Mouse (Mus musculus): ENCODE data around the gene Ano6. TPM values are rescaled to one million over a fixed set of nuclear protein-coding genes. Genes with fewer than 3 reads are reported as not detected.

Gene Ano6
- polyA plus RNA-seq, 1 experiment from 2014 or later = 54.0 TPM

- Histone ChIP-seq H3K4me2 (no peak overlapping the region), H3K4me1 (0 out of 2 replicates have a peak, but pooled peaks cover 5% of the 10 kb centered on the region), H3K36me3 (peaks cover 30% of the 10 kb centered on the region), H3K27me3 (no peaks in the 10 kb centered on the region), H3K9me3 (replicated peaks) (no peaks in the 10 kb centered on the region), H3K9ac (no peak overlapping the region), H3K4me3 (replicated peaks) (no peak overlapping the region), H3K27ac (no peak overlapping the region)
- ATAC-seq (replicated peaks; ENCODE audit: low FRiP score) = no peak
- WGBS = 51% methylated on average over 10 of the region's 10 CpGs
Observed at GRCm38 (mm10) chr15:95892929-95893328, 102.3 kb downstream of the Ano6 start.

- WGBS = 94% methylated on average over 7 of the region's 7 CpGs
- Histone ChIP-seq H3K4me2 (no peak overlapping the region), H3K27me3 (no peaks in the 10 kb centered on the region), H3K9ac (no peak overlapping the region), H3K27ac (no peak overlapping the region), H3K4me1 (0 out of 2 replicates have a peak, but pooled peaks cover 5% of the 10 kb centered on the region), H3K9me3 (replicated peaks) (no peaks in the 10 kb centered on the region), H3K36me3 (peaks cover 30% of the 10 kb centered on the region), H3K4me3 (replicated peaks) (no peak overlapping the region)
- ATAC-seq (replicated peaks; ENCODE audit: low FRiP score) = no peak
Observed at GRCm38 (mm10) chr15:95895699-95896098, 105.1 kb downstream of the Ano6 start.

- H3K27me3 ChIP-seq = no peaks in the 10 kb centered on the region
- no peak overlapping the region for H3K4me3 ChIP-seq (replicated peaks)
- ATAC-seq (replicated peaks; ENCODE audit: low FRiP score) = no peak
- no peak overlapping the region for H3K4me2 ChIP-seq
- 0 out of 2 replicates have a peak, but pooled peaks cover 5% of the 10 kb centered on the region for H3K4me1 ChIP-seq
- peaks cover 30% of the 10 kb centered on the region for H3K36me3 ChIP-seq
- no peak overlapping the region for H3K27ac ChIP-seq
- H3K9ac ChIP-seq = no peak overlapping the region
- 85% methylated on average over 12 of the region's 12 CpGs for WGBS
- no peaks in the 10 kb centered on the region for H3K9me3 ChIP-seq (replicated peaks)
Observed at GRCm38 (mm10) chr15:95897653-95898052, 107.0 kb downstream of the Ano6 start.

DNA sequence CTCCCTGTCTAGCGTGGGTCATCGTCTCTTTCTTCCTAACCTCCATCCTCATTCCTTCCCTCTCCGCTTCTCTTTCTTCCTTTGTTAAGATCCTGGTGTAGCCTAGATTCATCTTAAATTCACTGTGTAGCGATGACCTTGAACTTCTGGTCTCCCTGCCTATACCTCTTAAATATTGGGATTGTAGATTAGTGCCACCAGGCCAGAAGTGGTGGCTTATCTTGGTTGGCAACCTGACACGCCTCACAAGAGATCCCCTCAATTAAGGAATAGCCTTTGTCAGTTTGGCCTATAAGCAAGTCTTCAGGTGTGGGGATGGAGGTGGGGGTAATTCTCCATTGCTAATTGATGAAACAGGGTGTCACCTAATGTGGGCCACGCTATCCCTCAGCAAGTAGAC, 107.8 kb downstream of the Ano6 start:
- Histone ChIP-seq H3K27ac (no peak overlapping the region), H3K36me3 (peaks cover 30% of the 10 kb centered on the region), H3K4me3 (replicated peaks) (no peak overlapping the region), H3K4me2 (no peak overlapping the region), H3K9me3 (replicated peaks) (no peaks in the 10 kb centered on the region), H3K27me3 (no peaks in the 10 kb centered on the region), H3K4me1 (0 out of 2 replicates have a peak, but pooled peaks cover under 1% of the 10 kb centered on the region), H3K9ac (no peak overlapping the region)
- no peak for ATAC-seq (replicated peaks; ENCODE audit: low FRiP score)
- 98% methylated on average over 6 of the region's 6 CpGs for WGBS

GRCm38 (mm10) chr15:95902396-95902795, 111.8 kb downstream of the Ano6 start:
- H3K4me1 ChIP-seq = peaks cover 31% of the 10 kb centered on the region
- H3K36me3 ChIP-seq = no peaks in the 10 kb centered on the region
- no peak overlapping the region for H3K4me2 ChIP-seq
- no peaks in the 10 kb centered on the region for H3K9me3 ChIP-seq (replicated peaks)
- H3K4me3 ChIP-seq (replicated peaks) = no peak overlapping the region
- no peak overlapping the region for H3K27ac ChIP-seq
- no peak for ATAC-seq (replicated peaks; ENCODE audit: low FRiP score)
- 77% methylated on average over 5 of the region's 5 CpGs for WGBS
- no peak overlapping the region for H3K9ac ChIP-seq
- H3K27me3 ChIP-seq = no peaks in the 10 kb centered on the region

GRCm38 (mm10) chr15:95904247-95904646, 113.6 kb downstream of the Ano6 start:
- no peak overlapping the region for H3K9ac ChIP-seq
- H3K9me3 ChIP-seq (replicated peaks) = no peaks in the 10 kb centered on the region
- no peak overlapping the region for H3K4me2 ChIP-seq
- H3K27ac ChIP-seq = no peak overlapping the region
- H3K36me3 ChIP-seq = no peaks in the 10 kb centered on the region
- H3K4me1 ChIP-seq = peaks cover 37% of the 10 kb centered on the region
- no peak for ATAC-seq (replicated peaks; ENCODE audit: low FRiP score)
- no peak overlapping the region for H3K4me3 ChIP-seq (replicated peaks)
- 50% methylated on average over 14 of the region's 14 CpGs for WGBS
- H3K27me3 ChIP-seq = no peaks in the 10 kb centered on the region

- Histone ChIP-seq H3K36me3 (no peaks in the 10 kb centered on the region), H3K4me2 (0 out of 2 replicates have a peak overlapping the region, but pooled peaks have one; percentile 11), H3K4me1 (peaks cover 42% of the 10 kb centered on the region), H3K27ac (peak overlapping the region; percentile 80), H3K27me3 (no peaks in the 10 kb centered on the region), H3K9me3 (replicated peaks) (no peaks in the 10 kb centered on the region), H3K9ac (no peak overlapping the region), H3K4me3 (replicated peaks) (no peak overlapping the region)
- ATAC-seq (replicated peaks; ENCODE audit: low FRiP score) = peak; percentile 75
- WGBS = 35% methylated on average over 7 of the region's 7 CpGs
Observed at GRCm38 (mm10) chr15:95906017-95906749, 115.5 kb downstream of the Ano6 start.

GRCm38 (mm10) chr15:95906891-95907290, 116.2 kb downstream of the Ano6 start:
- H3K4me2 ChIP-seq = no peak overlapping the region
- no peaks in the 10 kb centered on the region for H3K36me3 ChIP-seq
- no peaks in the 10 kb centered on the region for H3K9me3 ChIP-seq (replicated peaks)
- no peak overlapping the region for H3K4me3 ChIP-seq (replicated peaks)
- 82% methylated on average over 1 of the region's 1 CpGs for WGBS
- peak overlapping the region; percentile 80 for H3K27ac ChIP-seq
- H3K9ac ChIP-seq = no peak overlapping the region
- ATAC-seq (replicated peaks; ENCODE audit: low FRiP score) = peak; percentile 34; the same call in 1 of the 2 replicates
- no peaks in the 10 kb centered on the region for H3K27me3 ChIP-seq
- peaks cover 42% of the 10 kb centered on the region for H3K4me1 ChIP-seq

DNA sequence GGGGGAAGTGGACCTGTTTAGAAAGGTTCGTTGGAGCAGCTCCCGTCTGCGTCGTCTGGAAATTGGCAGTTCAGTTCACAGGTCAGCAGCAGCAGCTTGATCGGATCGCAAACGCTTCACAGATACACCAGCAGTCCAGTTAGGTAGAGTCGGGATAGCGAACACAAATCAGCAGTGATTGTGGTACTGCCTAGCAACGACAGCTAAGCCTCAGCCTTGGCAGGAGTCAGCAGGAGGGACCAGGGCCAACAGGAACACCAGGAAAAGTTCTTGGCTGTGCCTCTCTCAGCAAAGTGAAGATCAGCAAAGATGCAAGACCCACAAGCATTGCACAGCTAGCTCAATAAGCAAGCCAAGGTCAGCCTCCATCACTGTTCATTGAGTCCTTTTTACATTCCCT, 116.7 kb downstream of the Ano6 start:
- ATAC-seq (replicated peaks; ENCODE audit: low FRiP score) = no peak
- no peaks in the 10 kb centered on the region for H3K27me3 ChIP-seq
- peaks cover 42% of the 10 kb centered on the region for H3K4me1 ChIP-seq
- WGBS = 49% methylated on average over 10 of the region's 10 CpGs
- H3K36me3 ChIP-seq = peaks cover 3% of the 10 kb centered on the region
- no peak overlapping the region for H3K9ac ChIP-seq
- no peaks in the 10 kb centered on the region for H3K9me3 ChIP-seq (replicated peaks)
- peak overlapping the region; percentile 80 for H3K27ac ChIP-seq
- no peak overlapping the region for H3K4me3 ChIP-seq (replicated peaks)
- no peak overlapping the region for H3K4me2 ChIP-seq

- no peaks in the 10 kb centered on the region for H3K27me3 ChIP-seq
- H3K4me2 ChIP-seq = no peak overlapping the region
- no peak for ATAC-seq (replicated peaks; ENCODE audit: low FRiP score)
- 86% methylated on average over 1 of the region's 1 CpGs for WGBS
- peaks cover 42% of the 10 kb centered on the region for H3K4me1 ChIP-seq
- no peak overlapping the region for H3K27ac ChIP-seq
- H3K36me3 ChIP-seq = peaks cover 8% of the 10 kb centered on the region
- no peak overlapping the region for H3K4me3 ChIP-seq (replicated peaks)
- no peak overlapping the region for H3K9ac ChIP-seq
- no peaks in the 10 kb centered on the region for H3K9me3 ChIP-seq (replicated peaks)
Observed at GRCm38 (mm10) chr15:95907909-95908308, 117.3 kb downstream of the Ano6 start.

DNA sequence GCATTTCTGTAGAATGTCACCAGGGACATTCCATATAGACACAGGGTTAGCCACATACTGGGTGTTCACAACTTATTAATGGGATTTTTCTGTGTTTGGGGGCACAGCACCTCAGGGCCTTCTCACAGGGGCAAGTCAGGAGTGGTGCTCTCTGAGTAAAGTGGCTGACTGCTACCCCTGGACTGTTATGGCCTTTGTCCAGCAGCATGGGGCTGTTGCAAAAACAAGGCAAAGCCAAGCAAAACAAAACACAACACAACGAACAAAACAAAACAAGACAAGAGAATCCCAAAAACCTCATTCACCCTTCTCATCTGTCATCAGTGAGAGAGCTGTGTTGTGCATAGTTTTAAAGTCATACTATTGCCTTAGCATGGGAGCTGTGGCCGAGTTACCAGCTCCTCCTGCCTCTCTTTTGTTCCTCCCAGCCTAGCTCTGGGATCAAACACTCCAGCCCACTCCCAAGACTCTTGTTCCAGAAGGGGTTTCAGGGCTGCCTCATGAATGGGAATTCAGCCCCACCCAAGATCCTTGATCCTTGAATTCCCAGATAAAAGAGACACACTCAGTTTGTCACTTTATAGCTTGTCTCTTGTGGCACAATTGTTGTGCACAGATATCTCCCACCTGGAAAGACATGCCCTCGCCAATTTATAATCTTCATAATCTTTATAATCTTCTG, 119.6 kb downstream of the Ano6 start:
- Histone ChIP-seq H3K9me3 (replicated peaks) (no peaks in the 10 kb centered on the region), H3K36me3 (peaks cover 23% of the 10 kb centered on the region), H3K27ac (no peak overlapping the region), H3K4me1 (peaks cover 32% of the 10 kb centered on the region), H3K27me3 (no peaks in the 10 kb centered on the region), H3K4me3 (replicated peaks) (no peak overlapping the region), H3K9ac (no peak overlapping the region), H3K4me2 (no peak overlapping the region)
- no peak for ATAC-seq (replicated peaks; ENCODE audit: low FRiP score)
- WGBS = 58% methylated on average over 3 of the region's 3 CpGs

DNA sequence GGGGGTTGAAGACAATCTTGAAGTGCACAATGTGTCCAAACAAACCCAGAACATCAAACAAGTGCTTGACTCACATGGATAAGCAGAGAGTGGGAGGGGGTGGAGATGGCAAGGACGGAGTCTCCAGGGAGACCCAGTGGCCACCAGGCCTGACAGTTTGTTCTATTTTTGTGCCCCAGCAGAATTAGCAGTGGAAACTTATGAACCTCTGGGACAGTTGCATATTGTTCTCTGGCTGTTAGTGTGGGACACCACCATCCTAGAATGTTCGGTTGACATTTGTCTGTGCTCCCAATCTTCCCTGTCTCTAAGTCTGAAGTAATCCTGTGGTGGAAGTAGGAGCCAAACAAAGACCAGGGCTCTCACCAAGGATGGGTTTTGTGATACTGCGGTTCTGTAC, 124.3 kb downstream of the Ano6 start:
- Histone ChIP-seq H3K27ac (no peak overlapping the region), H3K4me2 (no peak overlapping the region), H3K4me1 (0 out of 2 replicates have a peak, but pooled peaks cover 8% of the 10 kb centered on the region), H3K4me3 (replicated peaks) (no peak overlapping the region), H3K36me3 (peaks cover 61% of the 10 kb centered on the region), H3K9me3 (replicated peaks) (no peaks in the 10 kb centered on the region), H3K9ac (no peak overlapping the region), H3K27me3 (no peaks in the 10 kb centered on the region)
- ATAC-seq (replicated peaks; ENCODE audit: low FRiP score) = no peak
- 81% methylated on average over 3 of the region's 3 CpGs for WGBS

All from kidney, embryonic 15.5 days (tissue).